Mouse (Mus musculus) hindbrain, embryonic 16.5 days (tissue): ENCODE data around the gene Ube2g2. TPM values are rescaled to one million over a fixed set of nuclear protein-coding genes. Genes with fewer than 3 reads are reported as not detected.
A peak's percentile ranks its signal among the peaks of the same experiment; 100 is the strongest.

Experiments
- ATAC-seq: fragments of 200-750 bp; cut with Nextera tagmentation; 2 replicates; pipeline ENCODE4 v1.8.0; 2017; ENCODE audit warnings: moderate TSS enrichment, moderate library complexity
- H3K27ac ChIP-seq: fragments of 300-500 bp; sonication (generic); 2 replicates; pipeline ENCODE4 v1.5.1; 2014; ENCODE audit warnings: low read depth, mild to moderate bottlenecking, control low read depth, low read length, moderate library complexity
- H3K27me3 ChIP-seq: fragments of 300-500 bp; sonication (generic); replicated peaks from 2 replicates; pipeline ENCODE4 v1.6.1; 2014; ENCODE audit warnings: low read length; ENCODE audit not compliant: control insufficient read depth, insufficient read depth
- H3K36me3 ChIP-seq: fragments of 300-500 bp; sonication (generic); 2 replicates; pipeline ENCODE4 v1.6.1; 2014; ENCODE audit warnings: mild to moderate bottlenecking, low read length, moderate library complexity, mixed read lengths; ENCODE audit not compliant: control insufficient read depth, insufficient read depth
- H3K4me1 ChIP-seq: fragments of 300-500 bp; sonication (generic); 2 replicates; pipeline ENCODE4 v1.6.1; 2014; ENCODE audit warnings: low read depth, low read length; ENCODE audit not compliant: control insufficient read depth, insufficient read depth
- H3K4me2 ChIP-seq: fragments of 300-500 bp; sonication (generic); 2 replicates; pipeline ENCODE4 v1.6.1; 2014; ENCODE audit warnings: mild to moderate bottlenecking, low read length, control low read depth, moderate library complexity
- H3K4me3 ChIP-seq: fragments of 300-500 bp; sonication (generic); 2 replicates; pipeline ENCODE4 v1.5.1; 2014; ENCODE audit warnings: mild to moderate bottlenecking, low read length, control low read depth, moderate library complexity
- H3K9ac ChIP-seq: fragments of 300-500 bp; sonication (generic); 2 replicates; pipeline ENCODE4 v1.6.1; 2014; ENCODE audit warnings: low read depth, mild to moderate bottlenecking, control low read depth, low read length, moderate library complexity
- H3K9me3 ChIP-seq: fragments of 300-500 bp; sonication (generic); 2 replicates; pipeline ENCODE4 v1.6.1; 2014; ENCODE audit warnings: mild to moderate bottlenecking, low read length, moderate library complexity; ENCODE audit not compliant: control insufficient read depth
- WGBS: fragments of 180-500 bp; shearing (Covaris S2); extraction: QIAGEN DNeasy Blood & Tissue Kit; methylation state at CpG from one replicate; pipeline ENCODE4 v1.1.7; 2014; 5-methylcytosine and 5-hydroxymethylcytosine counted together
- polyA plus RNA-seq: library from polyadenylated mRNA; unstranded; fragments of >200 nt; fragmentation: Nextera tagmentation; extraction: Ambion mirVana; gene quantifications from 2 replicates; pipeline ENCODE4 v1.2.1, GENCODE M21; 2015

Gene Ube2g2
- polyA plus RNA-seq, 1 experiment from 2014 or later: 85.0 TPM

DNA sequence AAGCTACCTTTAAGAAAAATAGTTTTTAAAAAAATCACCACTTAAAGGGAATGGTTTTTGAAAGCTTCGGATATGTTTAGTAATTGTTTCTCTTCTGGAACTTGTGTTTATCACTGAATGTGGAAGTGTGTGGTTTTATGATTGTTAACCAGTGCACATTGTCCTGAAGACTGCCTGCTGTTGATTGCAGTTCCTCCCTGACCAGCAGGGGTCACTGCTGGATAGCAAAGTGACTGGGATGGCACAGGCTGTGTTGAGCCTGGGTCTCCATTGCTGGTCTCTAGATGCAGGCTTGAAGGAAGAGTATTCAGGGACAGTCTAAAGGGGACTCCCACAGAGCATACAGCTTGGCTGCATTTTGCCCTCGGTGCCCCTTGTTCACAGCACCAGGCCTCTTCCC is 5.4 kb downstream of the Ube2g2 start:
- no peak overlapping the region for H3K9ac ChIP-seq
- no peak overlapping the region for H3K4me2 ChIP-seq
- peaks cover 3% of the 10 kb centered on the region for H3K36me3 ChIP-seq
- H3K4me1 ChIP-seq: peaks cover 25% of the 10 kb centered on the region
- H3K9me3 ChIP-seq: no peaks in the 10 kb centered on the region
- 43% methylated on average over 2 of the region's 2 CpGs for WGBS
- peak; percentile 71 for ATAC-seq
- H3K4me3 ChIP-seq: no peak overlapping the region
- H3K27ac ChIP-seq: no peak overlapping the region
- H3K27me3 ChIP-seq: no peaks in the 10 kb centered on the region

DNA sequence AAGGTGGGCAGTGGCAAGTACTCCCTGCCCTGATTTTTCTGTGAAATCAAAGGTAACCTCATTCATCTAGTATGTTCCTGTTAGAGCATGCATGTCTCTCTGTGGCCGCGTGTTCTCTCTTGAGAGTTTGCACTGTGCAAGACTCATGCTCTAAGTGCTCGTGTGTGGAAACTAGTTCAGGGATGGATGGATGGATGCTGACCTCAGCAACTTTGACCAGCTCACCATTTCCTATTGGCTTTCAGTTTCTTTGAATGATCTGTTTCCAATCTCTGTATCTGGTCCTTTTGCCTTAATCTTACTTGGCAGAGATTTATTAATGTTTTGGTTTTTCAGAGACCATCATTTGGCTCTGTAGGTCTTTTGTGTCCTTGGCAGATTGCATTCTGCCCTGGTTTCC is 7.1 kb downstream of the Ube2g2 start:
- ATAC-seq: no peak
- Histone ChIP-seq H3K27ac (no peak overlapping the region), H3K4me2 (no peak overlapping the region), H3K36me3 (peaks cover 3% of the 10 kb centered on the region), H3K9me3 (no peaks in the 10 kb centered on the region), H3K27me3 (no peaks in the 10 kb centered on the region), H3K4me1 (peaks cover 11% of the 10 kb centered on the region), H3K4me3 (no peak overlapping the region), H3K9ac (no peak overlapping the region)
- 88% methylated on average over 3 of the region's 3 CpGs for WGBS

DNA sequence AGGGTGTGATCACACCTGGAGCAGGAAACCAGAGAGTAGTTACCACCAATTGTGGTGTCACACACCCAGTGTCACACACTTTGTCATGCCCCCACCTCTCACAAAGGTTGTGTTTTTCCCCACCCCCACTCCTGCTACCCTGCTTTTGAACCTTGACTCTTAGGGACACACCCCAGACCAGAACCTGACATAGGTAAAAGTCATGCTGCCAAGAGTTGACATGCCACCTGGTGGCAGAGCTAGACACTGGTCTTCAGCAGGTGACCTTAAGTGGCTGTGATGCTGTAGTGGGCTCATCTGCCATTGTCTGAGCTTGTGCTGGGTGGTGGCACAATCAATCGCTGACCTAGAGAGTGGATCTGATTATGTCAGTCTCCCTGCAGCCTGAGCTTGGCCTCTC is 7.9 kb downstream of the Ube2g2 start:
- peaks cover 4% of the 10 kb centered on the region for H3K4me1 ChIP-seq

DNA sequence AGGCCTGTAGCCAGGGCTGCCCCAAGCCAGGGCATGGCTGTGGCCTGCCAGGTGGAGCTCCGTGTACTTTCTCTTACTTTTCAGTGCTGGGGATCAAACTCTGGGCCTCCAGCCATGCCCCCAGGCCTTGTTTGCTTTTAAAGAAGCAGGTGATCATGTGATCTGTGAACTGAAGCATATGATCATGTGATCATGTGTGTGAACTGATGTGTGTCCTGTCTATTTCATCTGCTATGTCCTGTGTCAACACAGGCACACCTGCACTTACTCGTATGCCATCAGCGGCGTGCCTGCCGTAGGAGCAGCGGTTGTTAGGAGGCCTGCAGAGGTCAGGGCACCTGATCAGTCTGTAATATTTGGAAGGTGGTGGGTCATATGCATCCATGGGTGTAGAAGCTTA is 11.9 kb downstream of the Ube2g2 start:
- H3K4me3 ChIP-seq: no peak overlapping the region
- no peaks in the 10 kb centered on the region for H3K9me3 ChIP-seq
- no peak overlapping the region for H3K27ac ChIP-seq
- H3K9ac ChIP-seq: no peak overlapping the region
- H3K27me3 ChIP-seq: no peaks in the 10 kb centered on the region
- H3K4me2 ChIP-seq: no peak overlapping the region
- WGBS: 68% methylated on average over 6 of the region's 6 CpGs
- ATAC-seq: no peak
- peaks cover 3% of the 10 kb centered on the region; the same call in 1 of the 2 replicates for H3K4me1 ChIP-seq
- H3K36me3 ChIP-seq: peaks cover 3% of the 10 kb centered on the region

More for the DNA sequence above, 7.9 kb downstream of the Ube2g2 start:
- Histone ChIP-seq H3K27me3 (no peaks in the 10 kb centered on the region), H3K36me3 (peaks cover 3% of the 10 kb centered on the region), H3K9me3 (no peaks in the 10 kb centered on the region), H3K4me3 (no peak overlapping the region), H3K4me2 (no peak overlapping the region), H3K27ac (no peak overlapping the region), H3K9ac (no peak overlapping the region)
- ATAC-seq: no peak
- 95% methylated on average over 1 of the region's 1 CpGs for WGBS

GRCm38 (mm10) chr10:77634452-77635231 is 12.6 kb downstream of the Ube2g2 start:
- peak; percentile 81 for ATAC-seq
- H3K4me3 ChIP-seq: no peak overlapping the region
- no peaks in the 10 kb centered on the region for H3K9me3 ChIP-seq
- H3K4me1 ChIP-seq: peaks cover 3% of the 10 kb centered on the region; the same call in 1 of the 2 replicates
- H3K27ac ChIP-seq: peak overlapping the region; percentile 51
- no peak overlapping the region for H3K4me2 ChIP-seq
- H3K9ac ChIP-seq: no peak overlapping the region
- peaks cover 3% of the 10 kb centered on the region for H3K36me3 ChIP-seq
- WGBS: 41% methylated on average over 13 of the region's 13 CpGs
- no peaks in the 10 kb centered on the region for H3K27me3 ChIP-seq

GRCm38 (mm10) chr10:77636234-77636922 is 14.3 kb downstream of the Ube2g2 start:
- Histone ChIP-seq H3K9me3 (no peaks in the 10 kb centered on the region), H3K4me1 (peaks cover 3% of the 10 kb centered on the region; the same call in 1 of the 2 replicates), H3K9ac (no peak overlapping the region), H3K4me2 (no peak overlapping the region), H3K4me3 (no peak overlapping the region), H3K27ac (no peak overlapping the region), H3K27me3 (no peaks in the 10 kb centered on the region), H3K36me3 (peaks cover 5% of the 10 kb centered on the region; the same call in 1 of the 2 replicates)
- no peak for ATAC-seq
- 91% methylated on average over 7 of the region's 7 CpGs for WGBS

- no peak for ATAC-seq
- Histone ChIP-seq H3K4me1 (peaks cover 3% of the 10 kb centered on the region; the same call in 1 of the 2 replicates), H3K36me3 (peaks cover 13% of the 10 kb centered on the region), H3K4me2 (no peak overlapping the region), H3K4me3 (no peak overlapping the region), H3K9me3 (no peaks in the 10 kb centered on the region), H3K9ac (no peak overlapping the region), H3K27ac (no peak overlapping the region), H3K27me3 (no peaks in the 10 kb centered on the region)
- 66% methylated on average over 6 of the region's 6 CpGs for WGBS
Observed at GRCm38 (mm10) chr10:77638956-77639355, 16.9 kb downstream of the Ube2g2 start.

DNA sequence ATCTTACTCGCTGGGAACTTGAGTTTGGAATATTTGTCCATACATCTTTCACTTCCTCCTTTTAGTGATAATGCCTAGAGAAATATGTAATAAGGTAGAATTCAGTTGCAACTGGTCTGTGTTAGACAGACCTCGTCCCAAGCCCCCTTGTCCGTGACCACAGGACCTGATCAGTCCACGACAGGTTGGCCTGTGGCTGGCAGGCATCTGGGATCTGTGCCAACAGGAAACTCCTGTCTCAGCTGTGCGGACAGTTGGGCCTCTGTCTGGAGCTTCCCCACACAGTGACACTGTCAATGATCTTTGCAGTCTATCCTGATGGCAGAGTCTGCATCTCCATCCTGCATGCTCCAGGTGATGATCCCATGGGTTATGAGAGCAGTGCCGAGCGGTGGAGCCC is 21.1 kb downstream of the Ube2g2 start:
- no peaks in the 10 kb centered on the region for H3K27me3 ChIP-seq
- WGBS: 76% methylated on average over 7 of the region's 7 CpGs
- H3K36me3 ChIP-seq: peaks cover 21% of the 10 kb centered on the region
- no peaks in the 10 kb centered on the region for H3K9me3 ChIP-seq
- H3K4me2 ChIP-seq: no peak overlapping the region
- H3K9ac ChIP-seq: no peak overlapping the region
- H3K4me1 ChIP-seq: peaks cover 3% of the 10 kb centered on the region; the same call in 1 of the 2 replicates
- no peak overlapping the region for H3K27ac ChIP-seq
- ATAC-seq: peak; percentile 35; the same call in 1 of the 2 replicates
- H3K4me3 ChIP-seq: no peak overlapping the region

DNA sequence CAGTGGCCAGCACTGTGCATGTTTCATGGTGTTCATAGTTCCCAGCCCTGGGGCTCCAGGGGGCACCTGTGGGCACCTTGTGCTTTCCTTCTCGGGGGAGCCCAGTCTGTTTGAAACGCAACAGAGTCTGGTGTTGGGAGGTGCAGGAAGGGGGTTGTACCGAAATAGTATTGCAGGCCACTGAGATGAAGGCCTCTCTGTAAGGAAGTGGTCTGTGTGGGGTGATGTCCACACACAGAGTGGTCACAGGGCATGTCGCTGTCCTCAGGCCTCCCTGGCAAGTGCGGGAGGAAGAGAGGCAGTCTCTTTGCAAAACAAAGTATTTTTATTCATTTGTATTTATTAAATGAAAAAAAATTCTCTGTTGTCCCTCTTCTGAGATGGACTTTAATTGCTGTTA is 23.5 kb downstream of the Ube2g2 start:
- ATAC-seq: no peak
- no peak overlapping the region for H3K4me3 ChIP-seq
- H3K27me3 ChIP-seq: no peaks in the 10 kb centered on the region
- no peak overlapping the region for H3K27ac ChIP-seq
- whole genome bisulfite sequencing: 87% methylated on average over 5 of the region's 5 CpGs
- peaks cover 21% of the 10 kb centered on the region for H3K36me3 ChIP-seq
- no peaks in the 10 kb centered on the region for H3K4me1 ChIP-seq
- no peak overlapping the region for H3K4me2 ChIP-seq
- no peak overlapping the region for H3K9ac ChIP-seq
- H3K9me3 ChIP-seq: no peaks in the 10 kb centered on the region
